Mouse (Mus musculus) embryonic facial prominence, embryonic 12.5 days (tissue): ENCODE measurements around the gene Ankrd22. TPM values are rescaled to one million over a fixed set of nuclear protein-coding genes. Genes with fewer than 3 reads are reported as not detected.
"Not testable (repeated sequence)": the region's sequence is repeated elsewhere in the genome, so short reads cannot be mapped to it uniquely, and the experiment has no call there.

Experiments used
- ATAC-seq: fragments of 200-750 bp; cut with Nextera tagmentation; 2 replicates; pipeline ENCODE4 v1.8.0; 2017; ENCODE audit not compliant: insufficient number of reproducible peaks, insufficient read depth, low FRiP score, low TSS enrichment
- H3K27ac ChIP-seq: fragments of 300-500 bp; sonication (generic); 2 replicates; pipeline ENCODE4 v1.5.1; 2016; ENCODE audit warnings: mild to moderate bottlenecking
- H3K27me3 ChIP-seq: fragments of 300-500 bp; sonication (generic); 2 replicates; pipeline ENCODE4 v1.6.1; 2016; ENCODE audit warnings: mild to moderate bottlenecking, moderate library complexity
- H3K36me3 ChIP-seq: fragments of 300-500 bp; sonication (generic); 2 replicates; pipeline ENCODE4 v1.6.1; 2016; ENCODE audit warnings: mild to moderate bottlenecking
- H3K4me1 ChIP-seq: fragments of 300-500 bp; sonication (generic); 2 replicates; pipeline ENCODE4 v1.6.1; 2016
- H3K4me2 ChIP-seq: fragments of 300-500 bp; sonication (generic); replicated peaks from 2 replicates; pipeline ENCODE4 v1.6.1; 2016; ENCODE audit warnings: mild to moderate bottlenecking, moderate library complexity
- H3K4me3 ChIP-seq: fragments of 300-500 bp; sonication (generic); 2 replicates; pipeline ENCODE4 v1.5.1; 2016; ENCODE audit warnings: mild to moderate bottlenecking
- H3K9ac ChIP-seq: fragments of 300-500 bp; sonication (generic); 2 replicates; pipeline ENCODE4 v1.6.1; 2016; ENCODE audit warnings: mild to moderate bottlenecking, moderate library complexity
- H3K9me3 ChIP-seq: fragments of 300-500 bp; sonication (generic); 2 replicates; pipeline ENCODE4 v1.6.1; 2016; ENCODE audit warnings: mild to moderate bottlenecking, moderate library complexity
- WGBS: fragments of 180-500 bp; shearing (Covaris S2); methylation state at CpG from one replicate; pipeline ENCODE4 v1.1.7; 2016; 5-methylcytosine and 5-hydroxymethylcytosine counted together
- polyA plus RNA-seq: library from polyadenylated mRNA; unstranded; fragments of >200 nt; fragmentation: Nextera tagmentation; extraction: Ambion mirVana; gene quantifications from 2 replicates; pipeline ENCODE4 v1.2.1, GENCODE M21; 2016

The Ankrd22 gene
- polyA plus RNA-seq: 0.37 and 0.42 TPM in 2 replicates

- H3K4me2 ChIP-seq: no peak within 1 kb of the TSS
- no peaks in the 10 kb centered on the region for H3K9me3 ChIP-seq
- H3K4me3 ChIP-seq: no peak within 1 kb of the TSS
- ATAC-seq: no peak
- H3K4me1 ChIP-seq: no peaks in the 10 kb centered on the region
- no peak within 1 kb of the TSS for H3K27ac ChIP-seq
- H3K9ac ChIP-seq: no peak within 1 kb of the TSS
- H3K36me3 ChIP-seq: no peaks in the 10 kb centered on the region
- H3K27me3 ChIP-seq: no peaks in the 10 kb centered on the region
- 70% methylated on average over 5 of the region's 5 CpGs for WGBS
Observed at GRCm38 (mm10) chr19:34165891-34166290, at the start of gene Ankrd22. TSS of gene Ankrd22 (minus strand) at chr19:34166053.

- H3K27ac ChIP-seq: no peak overlapping the region
- H3K9ac ChIP-seq: no peak overlapping the region
- H3K9me3 ChIP-seq: no peaks in the 10 kb centered on the region
- no peak for ATAC-seq
- H3K4me1 ChIP-seq: no peaks in the 10 kb centered on the region
- no peak overlapping the region for H3K4me3 ChIP-seq
- no peaks in the 10 kb centered on the region for H3K36me3 ChIP-seq
- WGBS: 59% methylated on average over 4 of the region's 4 CpGs
- H3K27me3 ChIP-seq: no peaks in the 10 kb centered on the region
- H3K4me2 ChIP-seq: no peak overlapping the region
Observed at GRCm38 (mm10) chr19:34214136-34214535, 48.3 kb upstream of the Ankrd22 start.

- Histone ChIP-seq H3K9me3 (no peaks in the 10 kb centered on the region), H3K27me3 (no peaks in the 10 kb centered on the region), H3K4me3 (no peak overlapping the region), H3K4me1 (no peaks in the 10 kb centered on the region), H3K9ac (no peak overlapping the region), H3K36me3 (no peaks in the 10 kb centered on the region), H3K4me2 (no peak overlapping the region), H3K27ac (no peak overlapping the region)
- no peak for ATAC-seq
Observed at GRCm38 (mm10) chr19:34213251-34213645, 47.4 kb upstream of the Ankrd22 start.

- WGBS: 89% methylated on average over 12 of the region's 12 CpGs
- Histone ChIP-seq H3K9me3 (no peaks in the 10 kb centered on the region), H3K27me3 (no peaks in the 10 kb centered on the region), H3K9ac (no peak overlapping the region), H3K27ac (no peak overlapping the region), H3K4me1 (no peaks in the 10 kb centered on the region), H3K36me3 (no peaks in the 10 kb centered on the region), H3K4me2 (no peak overlapping the region), H3K4me3 (no peak overlapping the region)
- ATAC-seq: no peak
Observed at GRCm38 (mm10) chr19:34212489-34213250, 46.8 kb upstream of the Ankrd22 start.

- Histone ChIP-seq H3K4me1 (no peaks in the 10 kb centered on the region), H3K4me3 (no peak overlapping the region), H3K4me2 (no peak overlapping the region), H3K9ac (no peak overlapping the region), H3K36me3 (no peaks in the 10 kb centered on the region), H3K9me3 (no peaks in the 10 kb centered on the region), H3K27me3 (no peaks in the 10 kb centered on the region), H3K27ac (no peak overlapping the region)
- 71% methylated on average over 2 of the region's 2 CpGs for WGBS
- ATAC-seq: no peak
Observed at GRCm38 (mm10) chr19:34210841-34211240, 45.0 kb upstream of the Ankrd22 start.

- 67% methylated on average over 8 of the region's 8 CpGs for WGBS
- no peak overlapping the region for H3K4me2 ChIP-seq
Observed at GRCm38 (mm10) chr19:34209930-34210581, 44.2 kb upstream of the Ankrd22 start.

GRCm38 (mm10) chr19:34209031-34209430 lies 43.2 kb upstream of the Ankrd22 start:
- H3K27ac ChIP-seq: no peak overlapping the region
- no peak for ATAC-seq
- H3K27me3 ChIP-seq: no peaks in the 10 kb centered on the region
- H3K9ac ChIP-seq: no peak overlapping the region
- H3K4me3 ChIP-seq: no peak overlapping the region
- no peaks in the 10 kb centered on the region for H3K4me1 ChIP-seq
- H3K4me2 ChIP-seq: no peak overlapping the region
- H3K9me3 ChIP-seq: no peaks in the 10 kb centered on the region
- H3K36me3 ChIP-seq: no peaks in the 10 kb centered on the region
- 77% methylated on average over 3 of the region's 3 CpGs for WGBS

More at GRCm38 (mm10) chr19:34209930-34210581, 44.2 kb upstream of the Ankrd22 start:
- Histone ChIP-seq H3K27me3 (no peaks in the 10 kb centered on the region), H3K9me3 (no peaks in the 10 kb centered on the region), H3K36me3 (no peaks in the 10 kb centered on the region), H3K27ac (no peak overlapping the region), H3K4me1 (no peaks in the 10 kb centered on the region), H3K4me3 (no peak overlapping the region), H3K9ac (no peak overlapping the region)
- no peak for ATAC-seq

GRCm38 (mm10) chr19:34206760-34207440 lies 41.0 kb upstream of the Ankrd22 start:
- H3K4me2 ChIP-seq: no peak overlapping the region
- H3K4me3 ChIP-seq: no peak overlapping the region
- H3K9me3 ChIP-seq: no peaks in the 10 kb centered on the region
- 87% methylated on average over 8 of the region's 8 CpGs for WGBS
- no peaks in the 10 kb centered on the region for H3K4me1 ChIP-seq
- no peaks in the 10 kb centered on the region for H3K27me3 ChIP-seq
- ATAC-seq: no peak
- no peak overlapping the region for H3K9ac ChIP-seq
- no peaks in the 10 kb centered on the region for H3K36me3 ChIP-seq
- H3K27ac ChIP-seq: no peak overlapping the region

GRCm38 (mm10) chr19:34206128-34206527 lies 40.3 kb upstream of the Ankrd22 start:
- H3K27ac ChIP-seq, H3K27me3 ChIP-seq, H3K9me3 ChIP-seq, H3K4me3 ChIP-seq, H3K36me3 ChIP-seq, H3K4me1 ChIP-seq, ATAC-seq, H3K9ac ChIP-seq, H3K4me2 ChIP-seq: not testable (repeated sequence)
- 76% methylated on average over 4 of the region's 4 CpGs for WGBS

- 58% methylated on average over 2 of the region's 2 CpGs for WGBS
- no peak for ATAC-seq
- Histone ChIP-seq H3K27me3 (no peaks in the 10 kb centered on the region), H3K4me3 (no peak overlapping the region), H3K9me3 (no peaks in the 10 kb centered on the region), H3K36me3 (no peaks in the 10 kb centered on the region), H3K4me2 (no peak overlapping the region), H3K9ac (no peak overlapping the region), H3K27ac (no peak overlapping the region), H3K4me1 (no peaks in the 10 kb centered on the region)
Observed at GRCm38 (mm10) chr19:34202668-34203067, 36.8 kb upstream of the Ankrd22 start.

GRCm38 (mm10) chr19:34199488-34199887 lies 33.6 kb upstream of the Ankrd22 start:
- Histone ChIP-seq H3K27me3 (no peaks in the 10 kb centered on the region), H3K4me1 (0 out of 2 replicates have a peak, but pooled peaks cover 3% of the 10 kb centered on the region), H3K4me3 (no peak overlapping the region), H3K4me2 (no peak overlapping the region), H3K9ac (no peak overlapping the region), H3K27ac (no peak overlapping the region), H3K36me3 (no peaks in the 10 kb centered on the region), H3K9me3 (no peaks in the 10 kb centered on the region)
- 45% methylated on average over 2 of the region's 2 CpGs for WGBS
- ATAC-seq: no peak

- Histone ChIP-seq H3K9ac (no peak overlapping the region), H3K4me2 (no peak overlapping the region), H3K27me3 (no peaks in the 10 kb centered on the region), H3K4me1 (0 out of 2 replicates have a peak, but pooled peaks cover 7% of the 10 kb centered on the region), H3K27ac (no peak overlapping the region), H3K9me3 (no peaks in the 10 kb centered on the region), H3K36me3 (no peaks in the 10 kb centered on the region), H3K4me3 (no peak overlapping the region)
- no peak for ATAC-seq
- WGBS: 81% methylated on average over 4 of the region's 4 CpGs
Observed at GRCm38 (mm10) chr19:34198901-34199300, 33.0 kb upstream of the Ankrd22 start.
